Mouse (Mus musculus) E14TG2a.4 (cell line): ENCODE data around the gene Mgst3.
A peak's percentile ranks its signal among the peaks of the same experiment; 100 is the strongest.

Experiments used
- H3K27me3 ChIP-seq: 2 replicates; pipeline ENCODE4 v1.6.1; 2014; ENCODE audit warnings: low read length, control low read depth; ENCODE audit not compliant: insufficient read depth
- H3K36me3 ChIP-seq: 2 replicates; pipeline ENCODE4 v1.6.1; 2014; ENCODE audit warnings: low read length, control low read depth; ENCODE audit not compliant: insufficient read depth
- H3K4me1 ChIP-seq: replicated peaks from 2 replicates; pipeline ENCODE4 v1.6.1; 2014; ENCODE audit warnings: low read depth, low read length, control low read depth
- H3K4me3 ChIP-seq: replicated peaks from 2 replicates; pipeline ENCODE4 v1.5.1; 2014; ENCODE audit warnings: mild to moderate bottlenecking, low read length
- H3K9me3 ChIP-seq: 2 replicates; pipeline ENCODE4 v1.6.1; 2014; ENCODE audit warnings: low read length, control low read depth
- CTCF ChIP-seq: conservative IDR thresholded peaks from 2 replicates; pipeline ENCODE4 v1.5.1; 2014; ENCODE audit warnings: low read length
- NANOG ChIP-seq: IDR thresholded peaks from 2 replicates; pipeline ENCODE4 v1.6.1; 2014; ENCODE audit warnings: borderline replicate concordance, low read length, mixed read lengths
- POU5F1 ChIP-seq: IDR thresholded peaks from 2 replicates; pipeline ENCODE4 v1.6.1; 2014; ENCODE audit warnings: low read length, borderline replicate concordance

Gene Mgst3

GRCm38 (mm10) chr1:167393683-167394492, at the start of gene Mgst3:
TSS of gene Mgst3 (minus strand) at chr1:167393841.
- H3K9me3 ChIP-seq: no peaks in the 10 kb centered on the region
- no peaks in the 10 kb centered on the region for H3K36me3 ChIP-seq
- H3K27me3 ChIP-seq: peaks cover 21% of the 10 kb centered on the region; the same call in 1 of the 2 replicates
- peaks cover 19% of the 10 kb centered on the region for H3K4me1 ChIP-seq
- no peak for TF ChIP-seq NANOG
- TF ChIP-seq POU5F1: no peak
- TF ChIP-seq CTCF: peak; percentile 40
- H3K4me3 ChIP-seq: peak within 1 kb of the TSS; percentile 89

GRCm38 (mm10) chr1:167438231-167438885, 44.7 kb upstream of the Mgst3 start:
- H3K4me1 ChIP-seq: no peaks in the 10 kb centered on the region
- TF ChIP-seq POU5F1 (no peak), CTCF (no peak)

GRCm38 (mm10) chr1:167437091-167437490, 43.5 kb upstream of the Mgst3 start:
- Histone ChIP-seq H3K9me3 (no peaks in the 10 kb centered on the region), H3K27me3 (peaks cover 27% of the 10 kb centered on the region; the same call in 1 of the 2 replicates), H3K4me1 (no peaks in the 10 kb centered on the region), H3K4me3 (no peak overlapping the region), H3K36me3 (no peaks in the 10 kb centered on the region)
- TF ChIP-seq POU5F1 (no peak), CTCF (no peak), NANOG (no peak)

More at GRCm38 (mm10) chr1:167438231-167438885, 44.7 kb upstream of the Mgst3 start:
- no peaks in the 10 kb centered on the region for H3K36me3 ChIP-seq
- H3K9me3 ChIP-seq: no peaks in the 10 kb centered on the region
- H3K27me3 ChIP-seq: peaks cover 25% of the 10 kb centered on the region; the same call in 1 of the 2 replicates
- no peak overlapping the region for H3K4me3 ChIP-seq

GRCm38 (mm10) chr1:167436186-167436975, 42.7 kb upstream of the Mgst3 start:
- no peak overlapping the region for H3K4me3 ChIP-seq
- no peaks in the 10 kb centered on the region for H3K9me3 ChIP-seq
- no peaks in the 10 kb centered on the region for H3K36me3 ChIP-seq
- no peak for TF ChIP-seq CTCF
- no peak for TF ChIP-seq POU5F1
- TF ChIP-seq NANOG: no peak
- peaks cover 29% of the 10 kb centered on the region for H3K27me3 ChIP-seq
- no peaks in the 10 kb centered on the region for H3K4me1 ChIP-seq

GRCm38 (mm10) chr1:167434931-167435330, 41.3 kb upstream of the Mgst3 start:
- no peaks in the 10 kb centered on the region for H3K9me3 ChIP-seq
- peaks cover 35% of the 10 kb centered on the region for H3K27me3 ChIP-seq
- no peak overlapping the region for H3K4me3 ChIP-seq
- H3K36me3 ChIP-seq: no peaks in the 10 kb centered on the region
- no peaks in the 10 kb centered on the region for H3K4me1 ChIP-seq
- TF ChIP-seq CTCF (no peak), POU5F1 (no peak), NANOG (no peak)

- Histone ChIP-seq H3K4me3 (no peak overlapping the region), H3K36me3 (no peaks in the 10 kb centered on the region), H3K27me3 (peaks cover 38% of the 10 kb centered on the region), H3K9me3 (no peaks in the 10 kb centered on the region), H3K4me1 (no peaks in the 10 kb centered on the region)
- no peak for TF ChIP-seq CTCF
- TF ChIP-seq NANOG: no peak
- TF ChIP-seq POU5F1: no peak
Observed at GRCm38 (mm10) chr1:167430976-167431676, 37.5 kb upstream of the Mgst3 start.

- no peak for TF ChIP-seq NANOG
- no peak for TF ChIP-seq CTCF
- no peak for TF ChIP-seq POU5F1
- Histone ChIP-seq H3K27me3 (peaks cover 28% of the 10 kb centered on the region), H3K4me3 (no peak overlapping the region), H3K36me3 (no peaks in the 10 kb centered on the region), H3K4me1 (0 out of 2 replicates have a peak, but pooled peaks cover 3% of the 10 kb centered on the region), H3K9me3 (no peaks in the 10 kb centered on the region)
Observed at GRCm38 (mm10) chr1:167426681-167427080, 33.0 kb upstream of the Mgst3 start.

GRCm38 (mm10) chr1:167425572-167425971, 31.9 kb upstream of the Mgst3 start:
- Histone ChIP-seq H3K4me1 (0 out of 2 replicates have a peak, but pooled peaks cover 3% of the 10 kb centered on the region), H3K36me3 (no peaks in the 10 kb centered on the region), H3K9me3 (no peaks in the 10 kb centered on the region), H3K27me3 (peaks cover 18% of the 10 kb centered on the region), H3K4me3 (no peak overlapping the region)
- TF ChIP-seq NANOG (no peak), POU5F1 (no peak), CTCF (no peak)
